Mouse (Mus musculus) retina, embryonic 14.5 days (tissue): ENCODE data around the gene Bcl7a.

Experiments used
- DNase-seq: peaks from one replicate; pipeline ENCODE4 v3.0.0-alpha.2; 2015; ENCODE audit warnings: low spot score

The Bcl7a gene

GRCm38 (mm10) chr5:123416566-123417518, 73.2 kb downstream of the Bcl7a start:
- no peak for DNase-seq

GRCm38 (mm10) chr5:123423885-123424284, 80.3 kb downstream of the Bcl7a start:
- DNase-seq = no peak
